Mouse (Mus musculus) lung, embryonic 15.5 days (tissue): ENCODE data around the gene Upf1. TPM values are rescaled to one million over a fixed set of nuclear protein-coding genes. Genes with fewer than 3 reads are reported as not detected.

Source experiments
- ATAC-seq: fragments of 200-750 bp; cut with Nextera tagmentation; 2 replicates; pipeline ENCODE4 v1.8.0; 2017; ENCODE audit warnings: moderate number of reproducible peaks, borderline replicate concordance; ENCODE audit not compliant: low FRiP score, low TSS enrichment; ENCODE audit errors: extremely low read depth
- H3K27ac ChIP-seq: fragments of 300-500 bp; sonication (generic); 2 replicates; pipeline ENCODE4 v1.5.1; 2015; ENCODE audit warnings: moderate library complexity, mild to moderate bottlenecking, inconsistent platforms
- H3K27me3 ChIP-seq: fragments of 300-500 bp; sonication (generic); 2 replicates; pipeline ENCODE4 v1.6.1; 2015; ENCODE audit warnings: inconsistent platforms
- H3K36me3 ChIP-seq: fragments of 300-500 bp; sonication (generic); 2 replicates; pipeline ENCODE4 v1.6.1; 2015; ENCODE audit warnings: inconsistent platforms
- H3K4me1 ChIP-seq: fragments of 300-500 bp; sonication (generic); 2 replicates; pipeline ENCODE4 v1.6.1; 2015; ENCODE audit warnings: inconsistent platforms
- H3K4me2 ChIP-seq: fragments of 300-500 bp; sonication (generic); 2 replicates; pipeline ENCODE4 v1.6.1; 2015; ENCODE audit warnings: inconsistent platforms, mild to moderate bottlenecking, moderate library complexity
- H3K4me3 ChIP-seq: fragments of 300-500 bp; sonication (generic); 2 replicates; pipeline ENCODE4 v1.5.1; 2015; ENCODE audit warnings: mild to moderate bottlenecking, inconsistent platforms
- H3K9ac ChIP-seq: fragments of 300-500 bp; sonication (generic); 2 replicates; pipeline ENCODE4 v1.6.1; 2015; ENCODE audit warnings: inconsistent platforms
- H3K9me3 ChIP-seq: fragments of 300-500 bp; sonication (generic); 2 replicates; pipeline ENCODE4 v1.6.1; 2016; ENCODE audit warnings: inconsistent platforms
- WGBS: fragments of 180-500 bp; shearing (Covaris S2); methylation state at CpG from one replicate; pipeline ENCODE4 v1.1.7; 2015; 5-methylcytosine and 5-hydroxymethylcytosine counted together
- polyA plus RNA-seq: library from polyadenylated mRNA; unstranded; fragments of >200 nt; fragmentation: Nextera tagmentation; extraction: Ambion mirVana; gene quantifications from 2 replicates; pipeline ENCODE4 v1.2.1, GENCODE M21; 2015

The Upf1 gene
- polyA plus RNA-seq, 1 experiment from 2014 or later, result 17.3 TPM

- H3K27me3 ChIP-seq, result no peaks in the 10 kb centered on the region
- H3K4me2 ChIP-seq, result peak within 1 kb of the TSS; percentile 84
- peaks cover 29% of the 10 kb centered on the region for H3K36me3 ChIP-seq
- H3K4me1 ChIP-seq, result peaks cover 27% of the 10 kb centered on the region
- no peaks in the 10 kb centered on the region for H3K9me3 ChIP-seq
- H3K4me3 ChIP-seq, result peak within 1 kb of the TSS; percentile 48
- H3K27ac ChIP-seq, result 0 out of 2 replicates have a peak within 1 kb of the TSS, but pooled peaks have one; percentile 4
- H3K9ac ChIP-seq, result peak within 1 kb of the TSS; percentile 43
- 3% methylated on average over 59 of the region's 66 CpGs for WGBS
- peak; percentile 67; the same call in 1 of the 2 replicates for ATAC-seq
Observed at GRCm38 (mm10) chr8:70315624-70316510, 37.2 kb downstream of the Upf1 start, which contains the start of gene Cers1. TSS of gene Cers1 (plus strand) at chr8:70315775.

- ATAC-seq, result no peak
- Histone ChIP-seq H3K9ac (no peak overlapping the region), H3K27ac (no peak overlapping the region), H3K27me3 (no peaks in the 10 kb centered on the region), H3K36me3 (peaks cover 50% of the 10 kb centered on the region), H3K4me1 (peaks cover 27% of the 10 kb centered on the region), H3K4me3 (no peak overlapping the region), H3K9me3 (no peaks in the 10 kb centered on the region), H3K4me2 (no peak overlapping the region)
- 43% methylated on average over 2 of the region's 2 CpGs for WGBS
Observed at GRCm38 (mm10) chr8:70313399-70313798, 39.7 kb downstream of the Upf1 start.

- no peak for ATAC-seq
- Histone ChIP-seq H3K4me1 (no peaks in the 10 kb centered on the region), H3K9ac (no peak overlapping the region), H3K4me3 (no peak overlapping the region), H3K4me2 (no peak overlapping the region), H3K27me3 (no peaks in the 10 kb centered on the region), H3K36me3 (peaks cover 89% of the 10 kb centered on the region), H3K9me3 (no peaks in the 10 kb centered on the region), H3K27ac (no peak overlapping the region)
- WGBS, result 32% methylated on average over 2 of the region's 2 CpGs
Observed at GRCm38 (mm10) chr8:70309311-70309710, 43.8 kb downstream of the Upf1 start.

- peaks cover 48% of the 10 kb centered on the region for H3K36me3 ChIP-seq
- H3K9ac ChIP-seq, result peak overlapping the region; percentile 87
- peaks cover 20% of the 10 kb centered on the region for H3K4me1 ChIP-seq
- WGBS, result 4% methylated on average over 16 of the region's 16 CpGs
- H3K4me2 ChIP-seq, result peak overlapping the region; percentile 85
- ATAC-seq, result peak; percentile 15; the same call in 1 of the 2 replicates
- peak overlapping the region; percentile 76 for H3K27ac ChIP-seq
- peak overlapping the region; percentile 98 for H3K4me3 ChIP-seq
- no peaks in the 10 kb centered on the region for H3K9me3 ChIP-seq
- H3K27me3 ChIP-seq, result no peaks in the 10 kb centered on the region
Observed at GRCm38 (mm10) chr8:70302901-70303300, 50.2 kb downstream of the Upf1 start.

DNA sequence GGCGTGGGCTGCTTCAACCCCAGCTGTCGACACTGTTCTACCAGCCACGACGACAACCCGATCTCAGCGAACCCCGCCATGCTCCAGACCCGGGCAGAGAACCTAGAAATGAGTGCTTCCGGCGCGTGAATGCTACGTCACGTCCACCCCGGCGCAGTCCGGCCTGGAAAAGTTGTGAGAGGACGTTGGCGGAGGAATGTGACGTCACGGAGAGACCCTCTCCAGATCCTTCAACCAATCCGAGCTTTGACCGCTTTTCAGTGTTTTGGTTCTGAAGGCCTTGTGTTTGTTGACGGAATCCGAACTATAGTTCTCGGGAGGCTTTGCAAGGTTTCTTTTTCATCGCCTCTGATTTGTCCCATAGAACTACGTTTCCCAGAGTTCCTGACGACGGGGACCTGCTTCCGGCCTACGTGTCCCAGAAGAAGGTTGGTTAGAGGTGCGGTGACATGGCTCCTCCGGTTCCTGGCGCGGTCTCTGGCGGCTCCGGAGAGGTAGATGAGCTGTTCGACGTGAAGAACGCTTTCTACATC lies 50.7 kb downstream of the Upf1 start, which contains the start of the genes Ddx49 and Cope:
Gene Ddx49, minus strand, starts transcription at position 132 of the 533 bp plus-strand sequence.
Gene Cope, plus strand, starts transcription at position 161 of the 533 bp plus-strand sequence.
- peak; percentile 81 for ATAC-seq
- peaks cover 47% of the 10 kb centered on the region for H3K36me3 ChIP-seq
- H3K27me3 ChIP-seq, result no peaks in the 10 kb centered on the region
- peak within 1 kb of the TSS; percentile 98 for H3K4me3 ChIP-seq
- peak within 1 kb of the TSS; percentile 76 for H3K27ac ChIP-seq
- H3K4me2 ChIP-seq, result peak within 1 kb of the TSS; percentile 85
- H3K4me1 ChIP-seq, result peaks cover 20% of the 10 kb centered on the region
- H3K9me3 ChIP-seq, result no peaks in the 10 kb centered on the region
- WGBS, result under 1% methylated on average over 40 of the region's 40 CpGs
- peak within 1 kb of the TSS; percentile 87 for H3K9ac ChIP-seq

- ATAC-seq, result no peak
- no peak overlapping the region for H3K4me3 ChIP-seq
- H3K4me1 ChIP-seq, result peaks cover 25% of the 10 kb centered on the region
- H3K27ac ChIP-seq, result no peak overlapping the region
- peak overlapping the region; percentile 85; the same call in 1 of the 2 replicates for H3K4me2 ChIP-seq
- H3K27me3 ChIP-seq, result no peaks in the 10 kb centered on the region
- WGBS, result 84% methylated on average over 3 of the region's 3 CpGs
- peaks cover 48% of the 10 kb centered on the region for H3K36me3 ChIP-seq
- no peaks in the 10 kb centered on the region for H3K9me3 ChIP-seq
- H3K9ac ChIP-seq, result no peak overlapping the region
Observed at GRCm38 (mm10) chr8:70300881-70301280, 52.2 kb downstream of the Upf1 start.

DNA sequence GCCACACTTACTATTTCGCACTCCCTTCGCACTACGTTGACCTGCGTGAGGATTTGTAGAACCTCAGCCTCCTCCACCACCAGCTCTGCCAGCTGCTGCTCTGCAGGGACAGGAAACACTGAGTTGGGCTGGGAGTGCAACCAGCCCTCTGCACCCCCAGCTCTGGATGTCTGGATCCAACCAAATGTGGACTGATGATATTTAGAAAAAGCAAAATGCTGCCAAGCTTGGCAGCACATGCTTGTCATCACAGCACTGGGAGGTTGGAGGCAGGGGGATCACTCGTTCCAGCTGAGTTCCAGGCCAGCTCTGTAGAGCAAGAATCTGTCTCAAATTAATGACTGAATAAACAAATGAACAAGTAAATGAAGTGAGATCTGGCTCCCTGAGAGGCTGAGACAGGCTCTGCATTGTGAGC lies 59.1 kb downstream of the Upf1 start:
- Histone ChIP-seq H3K4me2 (no peak overlapping the region), H3K36me3 (peaks cover 80% of the 10 kb centered on the region), H3K9me3 (no peaks in the 10 kb centered on the region), H3K27me3 (no peaks in the 10 kb centered on the region), H3K4me1 (peaks cover 40% of the 10 kb centered on the region), H3K27ac (peak overlapping the region; percentile 78), H3K4me3 (no peak overlapping the region), H3K9ac (no peak overlapping the region)
- 31% methylated on average over 5 of the region's 5 CpGs for WGBS
- peak; percentile 88 for ATAC-seq

- no peaks in the 10 kb centered on the region for H3K9me3 ChIP-seq
- H3K4me1 ChIP-seq, result peaks cover 13% of the 10 kb centered on the region
- H3K9ac ChIP-seq, result no peak overlapping the region
- no peak overlapping the region for H3K4me2 ChIP-seq
- WGBS, result 85% methylated on average over 8 of the region's 8 CpGs
- H3K27ac ChIP-seq, result no peak overlapping the region
- H3K27me3 ChIP-seq, result no peaks in the 10 kb centered on the region
- ATAC-seq, result no peak
- H3K4me3 ChIP-seq, result no peak overlapping the region
- peaks cover 59% of the 10 kb centered on the region for H3K36me3 ChIP-seq
Observed at GRCm38 (mm10) chr8:70286737-70287136, 66.3 kb downstream of the Upf1 start.

DNA sequence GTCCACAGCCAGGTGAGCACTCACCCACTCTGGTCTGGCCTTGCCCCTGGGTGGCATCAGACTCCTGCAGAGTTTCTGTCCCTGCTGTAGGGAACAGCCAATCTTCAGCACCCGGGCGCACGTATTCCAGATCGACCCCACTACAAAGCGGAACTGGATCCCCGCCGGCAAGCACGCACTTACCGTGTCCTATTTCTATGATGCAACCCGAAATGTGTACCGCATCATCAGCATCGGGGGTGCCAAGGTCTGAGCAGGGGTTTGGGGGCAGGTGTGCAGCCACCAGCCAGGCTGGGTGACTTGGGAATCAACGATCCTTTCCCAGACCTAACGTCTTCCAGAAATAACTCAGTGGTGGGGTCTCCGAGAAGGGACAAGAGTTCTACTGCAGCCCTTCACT lies 67.8 kb downstream of the Upf1 start:
- Histone ChIP-seq H3K27ac (no peak overlapping the region), H3K4me3 (no peak overlapping the region), H3K9ac (no peak overlapping the region), H3K4me2 (no peak overlapping the region), H3K27me3 (no peaks in the 10 kb centered on the region), H3K9me3 (no peaks in the 10 kb centered on the region), H3K36me3 (peaks cover 46% of the 10 kb centered on the region), H3K4me1 (peaks cover 26% of the 10 kb centered on the region)
- ATAC-seq, result no peak
- 96% methylated on average over 15 of the region's 15 CpGs for WGBS

DNA sequence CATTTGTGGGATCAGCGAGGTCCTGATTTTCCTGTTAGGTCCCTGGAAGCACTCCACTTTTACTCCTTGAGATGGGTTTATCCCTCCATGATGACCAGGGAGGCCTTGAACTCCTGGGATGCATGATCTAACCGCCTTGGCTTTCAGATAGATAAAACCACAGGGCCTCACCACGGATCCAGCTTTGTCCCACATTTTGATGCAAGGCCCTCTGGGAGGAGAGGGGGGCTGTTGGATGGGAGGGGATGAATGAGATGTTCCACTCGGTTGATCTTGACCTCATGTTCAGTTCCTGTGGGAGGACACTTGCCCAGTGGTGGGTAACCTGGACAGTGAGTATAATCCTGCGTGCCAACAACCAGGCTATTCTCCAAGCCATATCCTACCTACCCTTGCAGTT lies 68.7 kb downstream of the Upf1 start:
- no peak overlapping the region for H3K9ac ChIP-seq
- H3K27ac ChIP-seq, result no peak overlapping the region
- H3K4me3 ChIP-seq, result no peak overlapping the region
- ATAC-seq, result no peak
- H3K36me3 ChIP-seq, result peaks cover 38% of the 10 kb centered on the region
- H3K27me3 ChIP-seq, result no peaks in the 10 kb centered on the region
- no peaks in the 10 kb centered on the region for H3K9me3 ChIP-seq
- peaks cover 26% of the 10 kb centered on the region for H3K4me1 ChIP-seq
- peak overlapping the region; percentile 67 for H3K4me2 ChIP-seq
- WGBS, result 66% methylated on average over 5 of the region's 5 CpGs

DNA sequence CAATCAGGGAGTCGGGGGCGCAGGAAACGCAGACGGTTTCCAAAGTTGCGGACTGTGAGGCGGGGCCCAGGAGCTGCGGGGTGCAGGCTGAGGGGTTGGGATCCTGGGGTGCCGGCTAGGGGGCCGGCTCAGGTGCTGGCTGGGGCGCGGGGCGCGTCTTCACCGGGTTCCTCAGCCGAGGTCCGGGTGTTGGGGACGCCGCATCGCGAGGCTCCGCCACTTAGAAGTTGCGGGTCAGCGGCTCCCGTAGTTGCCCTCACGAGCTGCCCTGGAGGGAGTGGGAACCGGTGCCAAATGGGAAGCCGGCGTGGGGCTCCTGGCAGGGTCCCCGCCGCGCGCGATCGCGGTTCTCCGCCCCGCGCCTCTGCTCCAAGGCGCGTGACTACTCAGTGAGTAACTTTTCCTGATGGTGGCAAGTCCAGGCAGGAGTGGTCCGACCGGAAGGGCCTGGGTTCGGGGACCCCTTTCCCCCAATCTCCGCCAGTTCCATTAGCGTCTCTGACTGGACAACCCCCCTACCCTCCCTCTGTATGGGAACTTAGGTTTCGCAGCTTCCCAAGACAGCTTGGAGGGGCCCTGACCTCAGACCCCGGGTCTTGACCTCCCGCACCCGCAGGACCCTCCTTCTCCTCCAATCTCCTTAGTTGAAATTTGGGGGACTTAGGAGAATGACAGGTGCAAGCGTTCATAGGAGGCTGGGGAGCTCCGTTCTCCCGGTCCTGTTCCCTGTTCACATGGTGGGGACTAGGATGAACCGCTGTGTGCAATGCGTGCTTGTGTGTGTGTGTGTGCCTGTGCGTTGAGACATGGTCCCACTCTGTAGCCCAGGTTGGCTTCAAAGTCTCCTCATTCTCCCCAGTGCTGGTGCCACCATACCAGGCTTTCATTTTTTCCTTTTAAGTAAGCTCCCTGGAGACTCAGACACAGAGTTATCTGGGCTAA lies 69.7 kb downstream of the Upf1 start:
- Histone ChIP-seq H3K4me3 (peak overlapping the region; percentile 82), H3K36me3 (peaks cover 34% of the 10 kb centered on the region), H3K9me3 (no peaks in the 10 kb centered on the region), H3K27ac (peak overlapping the region; percentile 83), H3K9ac (peak overlapping the region; percentile 89), H3K4me1 (peaks cover 27% of the 10 kb centered on the region), H3K4me2 (peak overlapping the region; percentile 67), H3K27me3 (no peaks in the 10 kb centered on the region)
- ATAC-seq, result peak; percentile 64
- under 1% methylated on average over 54 of the region's 55 CpGs for WGBS
